Mouse (Mus musculus) liver, adult 2 months (tissue): Measurements from ENCODE around the gene Usp17lb. TPM values are rescaled to one million over a fixed set of nuclear protein-coding genes. Genes with fewer than 3 reads are reported as not detected.
"Not testable (repeated sequence)": the region's sequence is repeated elsewhere in the genome, so short reads cannot be mapped to it uniquely, and the experiment has no call there.

ENCODE experiments used
- DNase-seq: peaks from one replicate; pipeline ENCODE4 v3.0.0-alpha.2; 2011; ENCODE audit warnings: low read depth, low spot score; ENCODE audit errors: extremely low read depth
- H3K27ac ChIP-seq: fragments of 200-500 bp; replicated peaks from 2 replicates; pipeline ENCODE4 v1.5.1; 2012; ENCODE audit warnings: low read depth, mild to moderate bottlenecking, control low read depth, inconsistent platforms, low read length; ENCODE audit not compliant: insufficient read depth
- H3K27me3 ChIP-seq: fragments of 200-500 bp; 2 replicates; pipeline ENCODE4 v1.6.1; 2012; ENCODE audit warnings: mild to moderate bottlenecking, moderate library complexity, low read length, inconsistent platforms; ENCODE audit not compliant: control insufficient read depth, insufficient read depth
- H3K36me3 ChIP-seq: fragments of 200-500 bp; 2 replicates; pipeline ENCODE4 v1.6.1; 2012; ENCODE audit warnings: low read length, inconsistent platforms; ENCODE audit not compliant: control insufficient read depth, insufficient read depth
- H3K4me1 ChIP-seq: fragments of 200-500 bp; 2 replicates; pipeline ENCODE4 v1.6.1; 2011; ENCODE audit warnings: low read length; ENCODE audit not compliant: control insufficient read depth, insufficient read depth
- H3K4me3 ChIP-seq: fragments of 200-500 bp; 2 replicates; pipeline ENCODE4 v1.5.1; 2011; ENCODE audit warnings: low read depth, mild to moderate bottlenecking, control low read depth, low read length, moderate library complexity; ENCODE audit not compliant: insufficient read depth
- H3K79me2 ChIP-seq: fragments of 200-500 bp; 2 replicates; pipeline ENCODE4 v1.6.1; 2012; ENCODE audit warnings: inconsistent platforms, mild to moderate bottlenecking, low read length, moderate library complexity; ENCODE audit not compliant: control insufficient read depth, insufficient read depth
- H3K9ac ChIP-seq: fragments of 200-500 bp; 2 replicates; pipeline ENCODE4 v1.6.1; 2012; ENCODE audit warnings: low read depth, mild to moderate bottlenecking, control low read depth, inconsistent platforms, low read length
- CTCF ChIP-seq: fragments of 200-500 bp; IDR thresholded peaks from 2 replicates; pipeline ENCODE4 v1.5.1; 2011; ENCODE audit warnings: low read depth, low read length, control low read depth
- POLR2A ChIP-seq: fragments of 200-500 bp; IDR thresholded peaks from 2 replicates; pipeline ENCODE4 v1.6.1; 2011; ENCODE audit warnings: low read length, control low read depth; ENCODE audit not compliant: insufficient read depth; ENCODE audit errors: extremely low read depth
- WGBS: fragments of 180-500 bp; shearing (Covaris S2); methylation state at CpG from one replicate; pipeline ENCODE4 v1.1.7; 2018; 5-methylcytosine and 5-hydroxymethylcytosine counted together
- polyA plus RNA-seq: library from polyadenylated mRNA; depleted of rRNA; stranded (reverse); fragments of >200 nt; gene quantifications from 2 replicates; pipeline ENCODE4 v1.2.3, GENCODE M21; 2012; rRNA removed
- total RNA-seq: library from RNA; depleted of rRNA; stranded (reverse); fragments of >200 nt; gene quantifications from 2 replicates; pipeline ENCODE4 v1.2.3, GENCODE M21; 2014; rRNA removed

Usp17lb gene
- total and polyA plus RNA-seq, 2 experiments = not detected

DNA sequence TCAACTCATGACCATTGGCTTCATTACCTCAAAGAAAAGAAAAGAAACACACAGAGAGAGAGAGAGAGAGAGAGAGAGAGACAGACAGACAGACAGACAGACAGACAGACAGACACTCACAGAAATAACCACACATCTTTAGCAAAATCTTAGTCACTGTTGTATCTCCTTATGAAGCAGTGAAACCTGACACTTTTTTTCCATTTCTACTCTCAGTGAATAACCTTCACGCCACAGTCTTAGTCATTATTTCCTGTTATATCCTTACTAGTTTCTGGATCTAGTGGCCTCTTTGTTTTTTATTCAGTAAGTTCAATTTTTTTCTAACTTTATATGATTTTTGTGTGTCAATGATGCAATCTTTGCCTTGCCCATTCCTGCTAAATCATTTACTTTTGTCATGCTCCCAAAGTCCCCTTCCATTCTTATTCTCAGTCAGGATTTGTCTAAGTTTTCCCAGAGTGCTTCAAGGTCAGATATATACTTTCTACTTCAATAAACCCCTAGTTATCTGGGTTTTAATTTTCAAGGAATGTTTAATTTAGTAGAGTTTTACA, 1.4 kb upstream of the Usp17lb start:
- H3K27ac ChIP-seq = no peak overlapping the region
- WGBS = 73% methylated on average over 1 of the region's 1 CpGs

DNA sequence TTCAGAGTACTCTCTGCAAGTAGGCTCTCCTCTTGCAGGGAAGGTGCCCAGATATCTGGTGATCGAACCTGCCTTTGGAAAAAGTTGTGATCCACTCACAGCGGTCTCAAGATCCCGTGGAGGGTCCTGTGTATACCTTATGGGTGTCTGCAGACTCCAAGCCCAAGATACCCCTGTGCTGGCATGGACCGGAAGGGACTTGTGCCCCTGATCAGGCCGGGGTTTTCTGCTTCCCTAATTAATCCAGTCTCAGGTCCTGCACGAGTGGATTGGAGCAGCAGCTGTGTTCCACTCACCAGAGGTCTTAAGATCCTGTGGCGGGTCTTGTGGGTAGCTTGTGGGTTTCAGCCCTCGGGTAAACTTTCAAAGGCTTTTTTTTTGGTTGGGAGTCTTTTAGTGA, 32.1 kb downstream of the Usp17lb start:
- whole genome bisulfite sequencing = 76% methylated on average over 8 of the region's 8 CpGs

More for the DNA sequence above, 1.4 kb upstream of the Usp17lb start:
- H3K27me3 ChIP-seq = no peaks in the 10 kb centered on the region
- no peaks in the 10 kb centered on the region for H3K79me2 ChIP-seq
- no peak for DNase-seq
- H3K9ac ChIP-seq = no peak overlapping the region
- no peaks in the 10 kb centered on the region for H3K4me1 ChIP-seq
- H3K36me3 ChIP-seq = no peaks in the 10 kb centered on the region
- H3K4me3 ChIP-seq = no peak overlapping the region
- TF ChIP-seq CTCF = no peak
- TF ChIP-seq POLR2A = no peak

DNA sequence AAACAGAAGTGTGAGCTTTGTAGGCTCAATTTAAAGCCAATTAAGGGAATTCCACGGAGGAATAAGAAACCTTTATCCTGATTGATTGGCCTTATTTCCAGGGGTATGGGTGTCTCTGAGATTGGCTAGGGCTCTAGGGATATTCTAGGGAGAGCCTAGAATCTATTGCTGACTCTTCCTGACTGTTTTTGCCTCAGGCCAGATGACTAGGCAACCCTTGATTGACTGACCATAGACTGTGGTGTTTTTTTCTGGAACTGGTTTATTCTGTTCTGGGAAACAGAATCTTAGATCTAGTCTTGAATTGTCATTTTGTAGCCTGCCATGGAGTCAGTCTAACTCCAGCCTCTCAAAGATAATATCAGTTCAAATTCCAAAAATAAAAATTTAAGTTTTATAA, 51.6 kb downstream of the Usp17lb start:
- Histone ChIP-seq H3K36me3 (no peaks in the 10 kb centered on the region), H3K4me3 (no peak overlapping the region), H3K9ac (no peak overlapping the region), H3K27me3 (no peaks in the 10 kb centered on the region), H3K79me2 (no peaks in the 10 kb centered on the region), H3K27ac (no peak overlapping the region), H3K4me1 (no peaks in the 10 kb centered on the region)
- TF ChIP-seq CTCF (no peak), POLR2A (no peak)
- no peak for DNase-seq
- WGBS = 67% methylated on average over 1 of the region's 1 CpGs

More for the DNA sequence above, 32.1 kb downstream of the Usp17lb start:
- not testable (repeated sequence) for H3K36me3 ChIP-seq, H3K79me2 ChIP-seq, H3K4me1 ChIP-seq, H3K4me3 ChIP-seq, H3K9ac ChIP-seq, H3K27me3 ChIP-seq, H3K27ac ChIP-seq, DNase-seq

Other genes starting within 250 kb of the Usp17lb start
- gene Olfr655, start 240.8 kb downstream of the Usp17lb start, total RNA-seq = not detected in 2 replicates
- not detected in 2 replicates for gene Olfr655, start 240.8 kb downstream of the Usp17lb start, polyA plus RNA-seq
- not detected in 2 replicates for gene Olfr656, start 228.6 kb downstream of the Usp17lb start, total RNA-seq
- gene Olfr656, start 228.6 kb downstream of the Usp17lb start, polyA plus RNA-seq = not detected in 2 replicates
- not detected in 2 replicates for gene Olfr657, start 217.8 kb downstream of the Usp17lb start, total RNA-seq
- not detected in 2 replicates for gene Olfr657, start 217.8 kb downstream of the Usp17lb start, polyA plus RNA-seq
- gene Olfr658, start 195.3 kb downstream of the Usp17lb start, total RNA-seq = not detected in 2 replicates
- gene Olfr658, start 195.3 kb downstream of the Usp17lb start, polyA plus RNA-seq = not detected in 2 replicates
- gene Olfr659, start 175.8 kb downstream of the Usp17lb start, total RNA-seq = not detected in 2 replicates
- not detected in 2 replicates for gene Olfr659, start 175.8 kb downstream of the Usp17lb start, polyA plus RNA-seq
- gene Olfr661, start 156.1 kb downstream of the Usp17lb start, total RNA-seq = not detected in 2 replicates
- gene Olfr661, start 156.1 kb downstream of the Usp17lb start, polyA plus RNA-seq = not detected in 2 replicates
- gene Usp17le, start 65.1 kb downstream of the Usp17lb start, total RNA-seq = not detected in 2 replicates
- gene Usp17le, start 65.1 kb downstream of the Usp17lb start, polyA plus RNA-seq = not detected in 2 replicates
- gene Usp17la, start 14.4 kb upstream of the Usp17lb start, total RNA-seq = not detected in 2 replicates
- gene Usp17la, start 14.4 kb upstream of the Usp17lb start, polyA plus RNA-seq = not detected in 2 replicates
- not detected in 2 replicates for gene Olfr665, start 35.4 kb upstream of the Usp17lb start, total RNA-seq
- not detected in 2 replicates for gene Olfr665, start 35.4 kb upstream of the Usp17lb start, polyA plus RNA-seq
- gene Olfr666, start 53.3 kb upstream of the Usp17lb start, total RNA-seq = not detected in 2 replicates
- not detected in 2 replicates for gene Olfr666, start 53.3 kb upstream of the Usp17lb start, polyA plus RNA-seq
- gene Olfr667, start 78.9 kb upstream of the Usp17lb start, total RNA-seq = not detected in 2 replicates
- gene Olfr667, start 78.9 kb upstream of the Usp17lb start, polyA plus RNA-seq = not detected in 2 replicates
- gene Olfr668, start 85.5 kb upstream of the Usp17lb start, total RNA-seq = not detected in 2 replicates
- gene Olfr668, start 85.5 kb upstream of the Usp17lb start, polyA plus RNA-seq = not detected in 2 replicates
- not detected in 2 replicates for gene Olfr669, start 91.6 kb upstream of the Usp17lb start, total RNA-seq
- gene Olfr669, start 91.6 kb upstream of the Usp17lb start, polyA plus RNA-seq = not detected in 2 replicates
- not detected in 2 replicates for gene Olfr670, start 120.0 kb upstream of the Usp17lb start, total RNA-seq
- not detected in 2 replicates for gene Olfr670, start 120.0 kb upstream of the Usp17lb start, polyA plus RNA-seq
- gene Olfr671, start 136.5 kb upstream of the Usp17lb start, total RNA-seq = not detected in 2 replicates
- gene Olfr671, start 136.5 kb upstream of the Usp17lb start, polyA plus RNA-seq = not detected in 2 replicates
- not detected in 2 replicates for gene Olfr672, start 159.4 kb upstream of the Usp17lb start, total RNA-seq
- not detected in 2 replicates for gene Olfr672, start 159.4 kb upstream of the Usp17lb start, polyA plus RNA-seq
- not detected in 2 replicates for gene Olfr675, start 185.9 kb upstream of the Usp17lb start, total RNA-seq
- gene Olfr675, start 185.9 kb upstream of the Usp17lb start, polyA plus RNA-seq = not detected in 2 replicates
- gene Olfr676, start 190.1 kb upstream of the Usp17lb start, total RNA-seq = not detected in 2 replicates
- gene Olfr676, start 190.1 kb upstream of the Usp17lb start, polyA plus RNA-seq = not detected in 2 replicates
- gene Olfr677, start 208.8 kb upstream of the Usp17lb start, total RNA-seq = not detected in 2 replicates
- not detected in 2 replicates for gene Olfr677, start 208.8 kb upstream of the Usp17lb start, polyA plus RNA-seq
- gene Olfr678, start 221.9 kb upstream of the Usp17lb start, total RNA-seq = not detected in 2 replicates
- gene Olfr678, start 221.9 kb upstream of the Usp17lb start, polyA plus RNA-seq = not detected in 2 replicates
- gene Olfr679, start 238.6 kb upstream of the Usp17lb start, total RNA-seq = not detected in 2 replicates
- gene Olfr679, start 238.6 kb upstream of the Usp17lb start, polyA plus RNA-seq = not detected in 2 replicates